Mouse (Mus musculus): Measurements from ENCODE around the gene Slc25a54.
A peak's percentile ranks its signal among the peaks of the same experiment; 100 is the strongest.

The Slc25a54 gene

DNA sequence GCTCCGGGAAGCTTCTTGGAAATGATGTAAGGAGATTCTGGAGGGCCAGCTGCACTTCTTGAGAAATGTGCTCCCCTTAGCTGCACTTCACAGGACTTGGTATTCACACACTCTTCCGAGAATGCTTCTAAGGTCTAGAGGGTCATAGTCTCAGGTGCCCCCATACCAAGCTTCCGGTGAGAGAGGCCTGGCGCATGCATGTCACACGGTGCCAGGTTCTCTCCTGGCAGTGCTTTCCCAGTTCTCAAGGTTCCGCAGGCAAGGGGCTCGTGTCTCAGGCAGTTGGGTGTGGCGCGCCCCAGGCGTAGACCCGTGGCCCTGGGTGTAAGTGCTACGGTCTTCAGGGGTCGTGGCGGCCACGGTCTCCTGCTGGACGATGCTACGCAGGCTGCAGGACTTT, at the start of gene Slc25a54:
Gene Slc25a54, plus strand, starts transcription at position 301 of the 400 bp plus-strand sequence.
- no peak for DNase-seq (ENCODE audit: low spot score in 2 of 2)

DNA sequence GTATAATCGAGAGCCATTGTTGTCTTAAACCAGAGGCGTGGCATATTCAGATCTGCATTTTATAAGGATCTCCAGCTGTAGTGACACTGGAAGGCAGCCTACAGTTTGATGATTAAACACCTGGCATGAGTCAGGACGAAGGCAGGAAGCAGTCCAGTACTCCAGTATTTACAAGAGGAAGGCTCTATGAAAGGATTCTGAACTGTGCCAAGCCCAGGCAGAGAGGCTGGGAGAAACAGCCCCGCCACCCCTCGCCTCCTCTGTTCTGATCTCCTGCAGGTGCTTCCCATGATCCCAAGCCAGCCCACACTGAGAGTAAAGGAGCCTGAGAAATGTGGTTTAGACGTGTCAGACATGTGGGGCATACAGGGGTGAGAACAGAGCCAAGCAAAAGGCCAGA, 49.5 kb upstream of the Slc25a54 start:
- DNase-seq (ENCODE audit: low spot score in 2 of 2), result peak in 1 of 2 experiments; percentile 29

DNA sequence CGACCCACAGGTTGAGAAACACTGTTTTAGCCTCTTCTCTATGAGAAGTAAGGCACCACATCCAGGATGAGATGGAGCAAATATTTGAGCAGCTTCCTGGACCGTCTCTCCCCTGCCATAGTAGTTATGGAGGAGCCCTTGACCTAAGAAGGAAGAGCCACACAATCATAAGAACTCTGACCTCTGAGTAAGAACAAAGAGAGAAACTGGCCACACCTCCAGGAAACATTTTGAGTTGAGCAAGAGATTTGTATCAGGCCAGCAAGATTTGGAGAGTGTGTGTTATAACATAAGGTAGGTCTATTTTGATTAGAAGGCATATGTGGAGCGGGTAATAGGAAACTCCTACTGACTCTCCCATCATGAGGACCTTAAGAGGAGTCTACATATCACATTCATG, 48.6 kb upstream of the Slc25a54 start:
- no peak for DNase-seq (ENCODE audit: low spot score in 2 of 2)

DNA sequence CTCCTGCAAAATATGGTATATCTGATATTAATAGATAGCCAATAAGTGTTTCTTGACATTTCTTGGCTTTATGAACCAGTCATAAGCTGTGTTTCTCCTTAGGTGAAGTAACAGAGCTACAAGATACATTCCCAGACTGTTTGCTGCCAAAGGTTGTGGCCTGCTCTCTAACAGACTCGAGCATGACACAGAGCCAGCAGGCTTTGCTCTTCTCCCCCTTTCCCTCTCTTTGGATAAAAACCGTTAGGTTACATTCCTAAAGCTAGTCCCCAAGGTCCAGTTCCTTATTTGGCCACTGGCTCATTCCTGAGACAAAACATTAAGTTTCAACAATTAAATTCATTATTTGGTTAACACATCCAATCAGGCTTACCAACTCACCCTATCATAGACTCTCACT, 48.0 kb upstream of the Slc25a54 start:
- DNase-seq (ENCODE audit: low spot score in 2 of 2), result no peak

DNA sequence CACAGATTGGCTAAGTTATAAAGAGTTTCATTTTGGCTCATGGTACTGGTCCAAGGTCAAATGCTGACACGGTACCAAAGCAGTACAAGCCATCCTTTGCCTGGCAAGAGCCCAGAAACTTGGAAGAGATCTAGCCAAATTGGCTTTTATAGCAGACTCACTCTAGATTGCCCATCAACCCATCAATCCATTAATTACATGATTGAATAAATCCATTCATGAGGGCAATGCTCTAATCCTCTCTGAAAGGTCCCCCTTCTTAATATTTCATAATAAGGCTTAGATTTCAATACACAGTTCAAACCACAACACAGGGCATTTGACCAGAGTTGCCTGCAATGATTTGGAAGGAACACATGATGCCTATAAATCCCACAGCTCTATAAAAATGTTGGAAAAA, 45.9 kb upstream of the Slc25a54 start:
- DNase-seq (ENCODE audit: low spot score in 2 of 2), result no peak

- no peak for DNase-seq (ENCODE audit: low spot score in 2 of 2)
Observed at GRCm38 (mm10) chr3:109040908-109041307, 39.4 kb upstream of the Slc25a54 start.

GRCm38 (mm10) chr3:109043395-109043794, 36.9 kb upstream of the Slc25a54 start:
- DNase-seq (ENCODE audit: low spot score in 2 of 2), result no peak

GRCm38 (mm10) chr3:109046428-109046827, 33.8 kb upstream of the Slc25a54 start:
- no peak for DNase-seq (ENCODE audit: low spot score in 2 of 2)

- DNase-seq (ENCODE audit: low spot score in 2 of 2), result no peak
Observed at GRCm38 (mm10) chr3:109047707-109048283, 32.5 kb upstream of the Slc25a54 start.

- DNase-seq (ENCODE audit: low spot score in 2 of 2), result peak in 1 of 2 experiments; percentile 23
Observed at GRCm38 (mm10) chr3:109051056-109051945, 29.0 kb upstream of the Slc25a54 start.

DNA sequence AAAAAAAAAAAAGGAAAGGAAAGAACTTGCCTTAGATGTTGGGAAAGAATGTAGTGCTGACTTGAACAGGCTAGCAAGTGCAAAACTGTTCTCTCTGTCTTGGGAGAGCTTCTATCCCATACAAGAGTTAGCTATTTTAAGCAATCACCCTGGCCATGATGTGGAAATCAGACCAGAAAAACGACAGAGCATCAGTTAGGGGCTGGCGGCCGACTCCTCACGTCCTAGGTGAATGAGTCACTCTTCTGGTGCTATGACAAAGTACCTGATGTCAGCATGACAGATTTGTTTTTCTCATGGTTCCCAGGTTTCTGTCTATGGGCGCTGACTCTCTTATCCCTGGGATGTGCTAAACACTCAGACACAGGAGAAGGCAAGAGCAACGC, 28.3 kb upstream of the Slc25a54 start:
- DNase-seq (ENCODE audit: low spot score in 2 of 2), result no peak

DNA sequence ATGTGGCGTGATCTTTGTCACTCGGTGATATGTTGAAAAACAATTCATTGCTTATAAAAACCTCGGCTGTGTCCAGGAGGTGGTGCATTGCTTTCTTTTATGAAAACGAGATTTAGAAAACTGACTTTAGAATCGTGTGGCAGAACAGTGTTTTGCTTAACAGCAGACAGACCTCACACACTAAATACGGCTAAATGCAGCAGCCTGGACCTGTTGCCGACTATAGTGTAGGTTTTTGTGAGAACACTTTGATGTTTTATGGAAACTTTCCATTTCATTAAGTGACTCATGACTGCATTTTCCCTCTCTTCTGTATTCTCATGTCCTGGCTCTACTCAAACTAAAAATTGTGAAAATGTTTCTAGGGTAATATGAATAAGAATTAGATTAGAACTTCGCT, 20.4 kb upstream of the Slc25a54 start:
- DNase-seq (ENCODE audit: low spot score in 2 of 2), result no peak

DNA sequence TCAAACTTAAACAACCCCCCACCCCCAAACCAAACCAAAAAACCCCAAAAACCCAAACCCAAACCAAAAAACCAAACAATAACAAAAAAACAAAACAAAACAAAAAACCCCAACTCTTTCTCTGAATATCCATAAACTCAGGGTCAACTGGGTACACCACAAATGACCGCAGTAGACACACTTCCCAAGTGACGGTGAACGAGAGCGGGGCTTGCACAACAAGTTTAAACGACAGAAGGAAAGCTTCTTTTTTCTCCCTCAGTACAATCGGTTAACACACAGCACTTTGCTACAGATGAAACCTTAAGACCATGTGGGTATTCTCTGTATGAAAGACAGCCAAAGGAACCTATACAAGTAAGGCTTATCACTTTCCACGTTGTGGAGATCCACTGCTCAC, 17.9 kb upstream of the Slc25a54 start:
- no peak for DNase-seq (ENCODE audit: low spot score in 2 of 2)

- peak in 1 of 2 experiments; percentile 19 for DNase-seq (ENCODE audit: low spot score in 2 of 2)
Observed at GRCm38 (mm10) chr3:109062989-109063388, 17.3 kb upstream of the Slc25a54 start.

GRCm38 (mm10) chr3:109084418-109084817, 4.1 kb downstream of the Slc25a54 start:
- DNase-seq (ENCODE audit: low spot score in 2 of 2), result no peak

- DNase-seq (ENCODE audit: low spot score in 2 of 2), result no peak
Observed at GRCm38 (mm10) chr3:109088460-109088859, 8.2 kb downstream of the Slc25a54 start.

DNA sequence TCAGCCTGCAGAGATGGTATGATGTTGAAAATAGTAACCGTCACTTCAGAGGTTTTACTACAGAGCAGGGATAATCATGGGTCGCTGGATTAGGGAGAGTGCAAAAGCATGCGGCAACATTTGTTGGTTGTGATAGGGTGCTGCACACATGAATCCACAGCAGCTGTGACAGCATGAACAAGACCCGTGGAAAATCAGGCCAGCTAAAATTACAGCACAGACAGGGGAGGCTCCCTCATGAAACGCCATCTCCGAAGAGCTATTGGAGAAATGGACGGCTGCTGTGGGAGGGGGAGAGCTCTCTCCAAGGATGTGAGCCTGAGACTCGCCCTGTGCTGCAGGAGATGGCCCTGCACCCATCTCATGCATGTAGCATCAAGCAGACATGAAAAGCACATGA, 24.4 kb downstream of the Slc25a54 start:
- DNase-seq (ENCODE audit: low spot score in 2 of 2), result no peak

GRCm38 (mm10) chr3:109117136-109117535, 36.9 kb downstream of the Slc25a54 start:
- peak in 1 of 2 experiments; percentile 40 for DNase-seq (ENCODE audit: low spot score in 2 of 2)

- no peak for DNase-seq (ENCODE audit: low spot score in 2 of 2)
Observed at GRCm38 (mm10) chr3:109119562-109119961, 39.3 kb downstream of the Slc25a54 start.

GRCm38 (mm10) chr3:109119973-109120372, 39.7 kb downstream of the Slc25a54 start:
- DNase-seq (ENCODE audit: low spot score in 2 of 2), result no peak

DNA sequence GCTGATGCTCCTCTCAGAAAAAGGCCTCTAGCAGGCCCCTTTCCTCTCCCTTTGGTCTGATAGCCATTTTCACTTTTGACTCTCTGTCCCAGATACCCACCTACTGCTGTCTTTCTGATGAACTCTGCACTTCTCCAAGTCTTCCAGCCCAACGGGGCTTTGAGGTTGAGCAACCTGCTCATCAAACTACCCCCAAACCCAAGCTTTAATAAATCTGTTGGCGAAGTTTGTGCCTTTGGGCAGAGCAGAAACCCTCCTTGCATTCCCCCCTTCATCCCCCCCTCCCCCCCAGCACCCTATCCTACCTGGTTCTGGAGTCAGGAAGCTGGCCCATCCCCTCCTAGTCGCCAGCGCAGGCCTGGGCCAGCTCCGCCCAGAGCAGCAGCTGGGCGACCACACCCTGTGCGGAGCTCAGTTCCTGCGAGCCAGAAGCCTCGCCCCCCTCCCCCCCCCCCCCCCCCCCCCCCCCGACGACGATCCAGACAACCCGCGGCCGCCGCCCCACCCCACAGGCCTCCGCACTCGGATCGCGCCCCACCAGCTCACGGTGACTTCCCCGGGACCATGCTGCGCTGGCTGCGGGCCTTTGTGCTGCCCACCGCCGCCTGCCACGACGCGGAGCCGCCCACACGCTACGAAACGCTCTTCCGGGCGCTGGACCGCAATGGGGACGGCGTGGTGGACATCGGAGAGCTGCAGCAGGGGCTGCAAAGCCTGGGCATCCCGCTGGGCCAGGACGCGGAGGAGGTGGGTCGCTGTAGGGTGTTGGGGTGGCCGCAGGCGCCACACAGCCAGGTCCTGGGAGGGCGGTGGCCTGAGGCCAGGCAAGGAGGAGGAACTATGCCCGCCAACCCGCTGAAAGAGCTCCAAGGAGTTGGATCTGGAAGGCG, 42.6 kb downstream of the Slc25a54 start, which contains the start of gene Slc25a24:
Gene Slc25a24, plus strand, starts transcription at position 509 of the 890 bp plus-strand sequence.
- DNase-seq (ENCODE audit: low spot score in 2 of 2), result peak; percentile 51 to 62

GRCm38 (mm10) chr3:109123531-109123981, 43.3 kb downstream of the Slc25a54 start:
- peak; percentile 45 to 73 for DNase-seq (ENCODE audit: low spot score in 2 of 2)

Data from urinary bladder, postnatal 36 days (tissue).